Mouse (Mus musculus): Measurements from ENCODE around the gene Csnk2a1. TPM values are rescaled to one million over a fixed set of nuclear protein-coding genes. Genes with fewer than 3 reads are reported as not detected.
A peak's percentile ranks its signal among the peaks of the same experiment; 100 is the strongest.

Gene Csnk2a1
- polyA plus RNA-seq, 1 experiment from 2014 or later, result 51.5 TPM

GRCm38 (mm10) chr2:152326157-152326556 lies 99.5 kb downstream of the Csnk2a1 start:
- Histone ChIP-seq H3K36me3 (peaks cover 88% of the 10 kb centered on the region), H3K27ac (no peak overlapping the region), H3K4me2 (no peak overlapping the region), H3K9ac (no peak overlapping the region), H3K4me1 (replicated peaks) (peaks cover 29% of the 10 kb centered on the region), H3K27me3 (no peaks in the 10 kb centered on the region), H3K9me3 (replicated peaks) (no peaks in the 10 kb centered on the region), H3K4me3 (replicated peaks) (no peak overlapping the region)
- DNase-seq (no peak), ATAC-seq (ENCODE audit: low read depth) (no peak)
- 87% methylated on average over 13 of the region's 13 CpGs for WGBS (ENCODE audit: insufficient replicate concordance)

GRCm38 (mm10) chr2:152326654-152327053 lies 100.0 kb downstream of the Csnk2a1 start:
- ATAC-seq (ENCODE audit: low read depth) (no peak), DNase-seq (no peak)
- WGBS (ENCODE audit: insufficient replicate concordance), result 82% methylated on average over 8 of the region's 8 CpGs
- H3K4me2 ChIP-seq, result no peak overlapping the region
- H3K9ac ChIP-seq, result no peak overlapping the region
- peaks cover 83% of the 10 kb centered on the region for H3K36me3 ChIP-seq
- H3K4me1 ChIP-seq (replicated peaks), result peaks cover 34% of the 10 kb centered on the region
- no peaks in the 10 kb centered on the region for H3K9me3 ChIP-seq (replicated peaks)
- no peak overlapping the region for H3K4me3 ChIP-seq (replicated peaks)
- no peak overlapping the region for H3K27ac ChIP-seq
- no peaks in the 10 kb centered on the region for H3K27me3 ChIP-seq

GRCm38 (mm10) chr2:152327980-152328379 lies 101.3 kb downstream of the Csnk2a1 start:
- H3K9me3 ChIP-seq (replicated peaks), result no peaks in the 10 kb centered on the region

GRCm38 (mm10) chr2:152330858-152331423 lies 104.3 kb downstream of the Csnk2a1 start:
- H3K9me3 ChIP-seq (replicated peaks), result no peaks in the 10 kb centered on the region

More at GRCm38 (mm10) chr2:152327980-152328379, 101.3 kb downstream of the Csnk2a1 start:
- DNase-seq (no peak), ATAC-seq (ENCODE audit: low read depth) (no peak)
- Histone ChIP-seq H3K27ac (no peak overlapping the region), H3K9ac (no peak overlapping the region), H3K4me3 (replicated peaks) (no peak overlapping the region), H3K4me1 (replicated peaks) (peaks cover 38% of the 10 kb centered on the region), H3K27me3 (no peaks in the 10 kb centered on the region), H3K36me3 (peaks cover 69% of the 10 kb centered on the region), H3K4me2 (no peak overlapping the region)
- WGBS (ENCODE audit: insufficient replicate concordance), result 79% methylated on average over 5 of the region's 5 CpGs

More at GRCm38 (mm10) chr2:152330858-152331423, 104.3 kb downstream of the Csnk2a1 start:
- H3K36me3 ChIP-seq, result peaks cover 40% of the 10 kb centered on the region
- peak overlapping the region; percentile 92 for H3K9ac ChIP-seq
- ATAC-seq (ENCODE audit: low read depth) (peak; percentile 14), DNase-seq (peak; percentile 34)
- 18% methylated on average over 7 of the region's 7 CpGs for WGBS (ENCODE audit: insufficient replicate concordance)
- H3K4me3 ChIP-seq (replicated peaks), result peak overlapping the region; percentile 92
- H3K27me3 ChIP-seq, result 0 out of 2 replicates have a peak, but pooled peaks cover 4% of the 10 kb centered on the region
- H3K4me1 ChIP-seq (replicated peaks), result peaks cover 53% of the 10 kb centered on the region
- H3K27ac ChIP-seq, result peak overlapping the region; percentile 92
- peak overlapping the region; percentile 92 for H3K4me2 ChIP-seq

Other genes starting within 250 kb of the Csnk2a1 start
- 10.9 and 11.2 TPM in 2 replicates for gene Fam110a, start 246.6 kb upstream of the Csnk2a1 start, polyA plus RNA-seq (2015; fragmentation: Nextera tagmentation; extraction: Ambion mirVana)
- 1.3 and 1.5 TPM in 2 replicates for gene Slc52a3, start 230.3 kb upstream of the Csnk2a1 start, polyA plus RNA-seq (2015; fragmentation: Nextera tagmentation; extraction: Ambion mirVana)
- not detected in 2 replicates for gene Scrt2, start 145.3 kb upstream of the Csnk2a1 start, polyA plus RNA-seq (2015; fragmentation: Nextera tagmentation; extraction: Ambion mirVana)
- gene Srxn1, start 121.3 kb upstream of the Csnk2a1 start, polyA plus RNA-seq (2015; fragmentation: Nextera tagmentation; extraction: Ambion mirVana), result 17.2 and 17.9 TPM in 2 replicates
- 0.27 and 0.33 TPM in 2 replicates for gene Tcf15, start 83.3 kb upstream of the Csnk2a1 start, polyA plus RNA-seq (2015; fragmentation: Nextera tagmentation; extraction: Ambion mirVana)
- 10.9 and 11.4 TPM in 2 replicates for gene Tbc1d20, start 67.0 kb downstream of the Csnk2a1 start, polyA plus RNA-seq (2015; fragmentation: Nextera tagmentation; extraction: Ambion mirVana)
- gene Rbck1, start 105.8 kb downstream of the Csnk2a1 start, polyA plus RNA-seq (2015; fragmentation: Nextera tagmentation; extraction: Ambion mirVana), result 52.2 and 52.4 TPM in 2 replicates
- 2.7 and 3.3 TPM in 2 replicates for gene Trib3, start 117.2 kb downstream of the Csnk2a1 start, polyA plus RNA-seq (2015; fragmentation: Nextera tagmentation; extraction: Ambion mirVana)
- 0.07 TPM in 1 of 2 replicates, not detected in the other for gene Nrsn2, start 149.8 kb downstream of the Csnk2a1 start, polyA plus RNA-seq (2015; fragmentation: Nextera tagmentation; extraction: Ambion mirVana)
- gene Sox12, start 171.2 kb downstream of the Csnk2a1 start, polyA plus RNA-seq (2015; fragmentation: Nextera tagmentation; extraction: Ambion mirVana), result 1.6 TPM in 2 replicates
- 14.0 and 16.2 TPM in 2 replicates for gene Zcchc3, start 188.2 kb downstream of the Csnk2a1 start, polyA plus RNA-seq (2015; fragmentation: Nextera tagmentation; extraction: Ambion mirVana)
- 0.21 and 0.27 TPM in 2 replicates for gene 6820408C15Rik, start 188.7 kb downstream of the Csnk2a1 start, polyA plus RNA-seq (2015; fragmentation: Nextera tagmentation; extraction: Ambion mirVana)
- gene Defb23, start 237.8 kb downstream of the Csnk2a1 start, polyA plus RNA-seq (2015; fragmentation: Nextera tagmentation; extraction: Ambion mirVana), result not detected in 2 replicates